8 mouse cellular contexts compared by ENCODE assay signal in genomic region chr7:110083386-110084165, GRCm38 (mm10). TPM values are rescaled to one million over a fixed set of nuclear protein-coding genes. Genes with fewer than 3 reads are reported as not detected.
A peak's percentile ranks its signal among the peaks of the same experiment; 100 is the strongest.
DNase-seq lines count a peak whose midpoint lies in the region; ATAC-seq and TF ChIP-seq lines count a peak whose summit lies in the region.

No protein-coding gene starts in this region.

- no peaks in the 10 kb centered on the region for H3K27me3 ChIP-seq in heart, embryonic 11.5 days (ENCODE audit: control insufficient read depth, insufficient read depth, low read length)
- no peaks in the 10 kb centered on the region for H3K27me3 ChIP-seq in midbrain, embryonic 10.5 days (ENCODE audit: low read depth, poor library complexity, severe bottlenecking)

- no peak overlapping the region for H3K4me3 ChIP-seq in heart, embryonic 11.5 days (ENCODE audit: low read depth, low read length)
- no peak overlapping the region for H3K4me3 ChIP-seq in layer of hippocampus, adult 2 months
- no peak overlapping the region for H3K4me3 ChIP-seq in midbrain, embryonic 10.5 days

- no peaks in the 10 kb centered on the region for H3K4me1 ChIP-seq in heart, embryonic 11.5 days (ENCODE audit: control insufficient read depth, insufficient read depth, low read length)
- H3K4me1 ChIP-seq in midbrain, embryonic 10.5 days, result no peaks in the 10 kb centered on the region

- no peak; the same call in 1 of the 2 replicates for ATAC-seq in heart, embryonic 11.5 days (replicated peaks; ENCODE audit: insufficient number of reproducible peaks, low FRiP score, low TSS enrichment)

- H3K4me2 ChIP-seq in heart, embryonic 11.5 days, result no peak overlapping the region

- peak; percentile 61 to 83 for DNase-seq in heart, postnatal 10 days
- DNase-seq in MN1 (ENCODE audit: low spot score), result peak; percentile 80
- DNase-seq in cerebellum, adult 9-10 months, result peak; percentile 79
- peak; percentile 68 for DNase-seq in forelimb bud, embryonic 11.5 days (ENCODE audit: low read depth, low spot score)
- peak in 1 of 2 experiments; percentile 66 for DNase-seq in layer of hippocampus, adult 2 months (ENCODE audit: low spot score in 2 of 2)
- DNase-seq in midbrain, embryonic 10.5 days (ENCODE audit: low spot score), result peak; percentile 34
- DNase-seq in spleen, postnatal 4 days (ENCODE audit: low spot score in 2 of 2), result peak; percentile 50 to 80

- no peak overlapping the region for H3K9ac ChIP-seq in heart, embryonic 11.5 days (ENCODE audit: low read depth, low read length)

- peaks cover 60% of the 10 kb centered on the region for H3K36me3 ChIP-seq in heart, embryonic 11.5 days (ENCODE audit: control insufficient read depth, insufficient read depth, low read length)
- peaks cover 100% of the 10 kb centered on the region for H3K36me3 ChIP-seq in midbrain, embryonic 10.5 days

- intact Hi-C loops in heart, postnatal 10 days (cut with DNase I), result loop anchor here (5.0 to 10.0 kb wide), 2 partner anchors 39 to 379 kb away; partner anchors contain the start of genes Akip1, St5 and Wee1

- H3K9me3 ChIP-seq in heart, embryonic 11.5 days (replicated peaks; ENCODE audit: control insufficient read depth, low read length), result no peaks in the 10 kb centered on the region
- H3K9me3 ChIP-seq in midbrain, embryonic 10.5 days (replicated peaks), result peaks cover 4% of the 10 kb centered on the region; the same call in 1 of the 2 replicates

- TF ChIP-seq CTCF in layer of hippocampus, adult 2 months (conservative IDR thresholded peaks at IDR 0.05), result peak; percentile 88

- WGBS in heart, embryonic 11.5 days (ENCODE audit: insufficient replicate concordance), result 65% methylated on average over 13 of the region's 13 CpGs
- 79% methylated on average over 13 of the region's 13 CpGs for WGBS in midbrain, embryonic 10.5 days

- H3K27ac ChIP-seq in heart, embryonic 11.5 days (ENCODE audit: low read depth, low read length), result no peak overlapping the region
- peak overlapping the region; percentile 28; the same call in 1 of the 2 replicates for H3K27ac ChIP-seq in layer of hippocampus, adult 2 months
- no peak overlapping the region for H3K27ac ChIP-seq in midbrain, embryonic 10.5 days (replicated peaks)

RNA-seq across cellular contexts. Expression of gene Zfp143, which starts 22.6 kb away (rescaled TPM):
- 10 to 100 TPM; 11.0 to 12.3 TPM for total RNA-seq in heart, postnatal 10 days (2021)
- polyA plus RNA-seq in heart, embryonic 11.5 days (2014; fragmentation: Nextera tagmentation; extraction: Ambion mirVana), result 17.9 and 18.5 TPM in 2 replicates
- total RNA-seq in layer of hippocampus, adult 2 months (2021), result 10 to 100 TPM; 11.4 to 13.3 TPM
- polyA plus RNA-seq in midbrain, embryonic 10.5 days (2016; fragmentation: Nextera tagmentation; extraction: Ambion mirVana), result 26.9 and 31.0 TPM in 2 replicates

RNA-seq across cellular contexts. Expression of gene Wee1, which starts 38.3 kb away (rescaled TPM):
- total RNA-seq in heart, postnatal 10 days (2021), result 10 to 100 TPM; 20.5 to 30.7 TPM
- 25.0 and 25.9 TPM in 2 replicates for polyA plus RNA-seq in heart, embryonic 11.5 days (2014; fragmentation: Nextera tagmentation; extraction: Ambion mirVana)
- 10 to 100 TPM; 20.3 to 21.2 TPM for total RNA-seq in layer of hippocampus, adult 2 months (2021)
- polyA plus RNA-seq in midbrain, embryonic 10.5 days (2016; fragmentation: Nextera tagmentation; extraction: Ambion mirVana), result 28.7 and 28.9 TPM in 2 replicates
